Mouse (Mus musculus) forebrain, embryonic 16.5 days (tissue): ENCODE results near the gene Gm17482. TPM values are rescaled to one million over a fixed set of nuclear protein-coding genes. Genes with fewer than 3 reads are reported as not detected.

Experiments
- ATAC-seq: fragments of 200-750 bp; cut with Nextera tagmentation; 2 replicates; pipeline ENCODE4 v1.8.0; 2017; ENCODE audit warnings: mild to moderate bottlenecking, moderate library complexity
- H3K27ac ChIP-seq: fragments of 300-500 bp; sonication (generic); 2 replicates; pipeline ENCODE4 v1.5.1; 2014; ENCODE audit warnings: low read length, control low read depth
- H3K27me3 ChIP-seq: fragments of 300-500 bp; sonication (generic); replicated peaks from 2 replicates; pipeline ENCODE4 v1.6.1; 2014; ENCODE audit warnings: low read length; ENCODE audit not compliant: control insufficient read depth, insufficient read depth
- H3K36me3 ChIP-seq: fragments of 300-500 bp; sonication (generic); 2 replicates; pipeline ENCODE4 v1.6.1; 2014; ENCODE audit not compliant: control insufficient read depth, insufficient read depth
- H3K4me1 ChIP-seq: fragments of 300-500 bp; sonication (generic); replicated peaks from 2 replicates; pipeline ENCODE4 v1.6.1; 2014; ENCODE audit warnings: low read length; ENCODE audit not compliant: control insufficient read depth, insufficient read depth
- H3K4me2 ChIP-seq: fragments of 300-500 bp; sonication (generic); 2 replicates; pipeline ENCODE4 v1.6.1; 2014; ENCODE audit warnings: mild to moderate bottlenecking, low read length, control low read depth
- H3K4me3 ChIP-seq: fragments of 300-500 bp; sonication (generic); replicated peaks from 2 replicates; pipeline ENCODE4 v1.5.1; 2014; ENCODE audit warnings: mild to moderate bottlenecking, low read length, control low read depth
- H3K9ac ChIP-seq: fragments of 300-500 bp; sonication (generic); replicated peaks from 2 replicates; pipeline ENCODE4 v1.6.1; 2014; ENCODE audit warnings: low read depth, low read length, control low read depth
- H3K9me3 ChIP-seq: fragments of 300-500 bp; sonication (generic); 2 replicates; pipeline ENCODE4 v1.6.1; 2016; ENCODE audit warnings: low read length; ENCODE audit not compliant: control insufficient read depth
- WGBS: fragments of 180-500 bp; shearing (Covaris S2); extraction: QIAGEN DNeasy Blood & Tissue Kit; methylation state at CpG from one replicate; pipeline ENCODE4 v1.1.7; 2014; 5-methylcytosine and 5-hydroxymethylcytosine counted together
- polyA plus RNA-seq: library from polyadenylated mRNA; unstranded; fragments of >200 nt; fragmentation: Nextera tagmentation; extraction: Ambion mirVana; gene quantifications from 2 replicates; pipeline ENCODE4 v1.2.1, GENCODE M21; 2015

Gm17482 gene
- polyA plus RNA-seq, 1 experiment from 2014 or later = not detected

DNA sequence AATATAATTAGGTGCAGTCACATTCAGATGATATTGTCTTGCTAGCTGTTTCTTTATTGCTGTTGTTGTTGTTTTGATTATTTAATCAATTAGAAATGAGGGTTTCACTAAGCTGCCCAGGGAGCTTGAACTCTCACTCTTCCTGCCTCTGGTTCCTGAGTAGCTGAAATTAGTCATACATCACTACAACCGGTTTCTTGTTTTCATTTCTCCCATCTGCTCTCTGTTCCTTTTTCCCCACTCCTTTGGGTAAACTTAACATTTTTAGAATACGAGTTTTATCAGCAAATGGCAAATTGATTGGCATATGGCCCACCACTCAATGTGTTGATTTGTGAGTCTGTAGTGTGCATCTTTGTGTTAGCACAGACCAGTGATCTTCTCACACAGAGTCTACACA is 80.0 kb downstream of the Gm17482 start:
- H3K4me2 ChIP-seq = no peak overlapping the region
- H3K4me1 ChIP-seq = no peaks in the 10 kb centered on the region
- no peak overlapping the region for H3K4me3 ChIP-seq
- no peak overlapping the region for H3K9ac ChIP-seq
- ATAC-seq = no peak
- no peaks in the 10 kb centered on the region for H3K36me3 ChIP-seq
- no peaks in the 10 kb centered on the region for H3K27me3 ChIP-seq
- WGBS = 69% methylated on average over 2 of the region's 2 CpGs
- H3K9me3 ChIP-seq = no peaks in the 10 kb centered on the region
- H3K27ac ChIP-seq = no peak overlapping the region

Other genes with a start within 250 kb of the Gm17482 start
- gene Tamm41, start 189.5 kb upstream of the Gm17482 start, polyA plus RNA-seq = 54.2 and 58.2 TPM in 2 replicates
- 34.8 and 37.1 TPM in 2 replicates for gene Syn2, start 92.4 kb upstream of the Gm17482 start, polyA plus RNA-seq
- gene Timp4, start 24.9 kb downstream of the Gm17482 start, polyA plus RNA-seq = 2.7 and 3.1 TPM in 2 replicates
- 0.15 and 0.22 TPM in 2 replicates for gene Pparg, start 133.6 kb downstream of the Gm17482 start, polyA plus RNA-seq